Mouse (Mus musculus) embryonic fibroblast, embryonic 13.5 days (primary cell): ENCODE data around the gene Olfr870. TPM values are rescaled to one million over a fixed set of nuclear protein-coding genes. Genes with fewer than 3 reads are reported as not detected.
"Not testable (repeated sequence)": the region's sequence is repeated elsewhere in the genome, so short reads cannot be mapped to it uniquely, and the experiment has no call there.

Experiments used
- H3K27ac ChIP-seq: 2 replicates; pipeline ENCODE4 v1.5.1; 2012; ENCODE audit warnings: low read length, control low read depth, inconsistent platforms; ENCODE audit not compliant: insufficient read depth
- H3K4me1 ChIP-seq: 2 replicates; pipeline ENCODE4 v1.6.1; 2011; ENCODE audit warnings: low read length; ENCODE audit not compliant: control insufficient read depth, insufficient read depth
- H3K4me3 ChIP-seq: 2 replicates; pipeline ENCODE4 v1.5.1; 2011; ENCODE audit warnings: mild to moderate bottlenecking, control low read depth, low read length; ENCODE audit not compliant: insufficient read depth
- CTCF ChIP-seq: IDR thresholded peaks from 2 replicates; pipeline ENCODE4 v1.5.1; 2011; ENCODE audit warnings: mild to moderate bottlenecking, control low read depth, low read length, moderate library complexity, borderline replicate concordance; ENCODE audit not compliant: insufficient read depth
- POLR2A ChIP-seq: IDR thresholded peaks from 2 replicates; pipeline ENCODE4 v1.6.1; 2011; ENCODE audit warnings: low read depth, mild to moderate bottlenecking, control low read depth, low read length, moderate library complexity
- polyA plus RNA-seq: library from polyadenylated mRNA; stranded (reverse); fragments of >200 nt; gene quantifications from 2 replicates; pipeline ENCODE4 v1.2.4, GENCODE M21; 2011; ENCODE audit warnings: low read depth; ENCODE audit not compliant: missing spikeins, insufficient read length

The Olfr870 gene
- polyA plus RNA-seq, result not detected in 2 replicates

GRCm38 (mm10) chr9:20173957-20174356 lies at the start of gene Olfr870:
TSS of gene Olfr870 (minus strand) at chr9:20174057.
- no peak for TF ChIP-seq POLR2A
- no peak for TF ChIP-seq CTCF
- Histone ChIP-seq H3K27ac (no peak within 1 kb of the TSS), H3K4me3 (no peak within 1 kb of the TSS), H3K4me1 (no peaks in the 10 kb centered on the region)

- Histone ChIP-seq H3K27ac (no peak within 1 kb of the TSS), H3K4me3 (no peak within 1 kb of the TSS), H3K4me1 (no peaks in the 10 kb centered on the region)
- no peak for TF ChIP-seq CTCF
- no peak for TF ChIP-seq POLR2A
Measured at GRCm38 (mm10) chr9:20211907-20212306, 38.0 kb upstream of the Olfr870 start, which contains the start of gene Olfr871. TSS of gene Olfr871 (plus strand) at chr9:20212207.

GRCm38 (mm10) chr9:20211477-20211876 lies 37.6 kb upstream of the Olfr870 start:
- no peaks in the 10 kb centered on the region for H3K4me1 ChIP-seq
- H3K27ac ChIP-seq, result no peak overlapping the region
- H3K4me3 ChIP-seq, result no peak overlapping the region
- TF ChIP-seq CTCF (no peak), POLR2A (no peak)

- TF ChIP-seq CTCF, result no peak
- TF ChIP-seq POLR2A, result no peak
- Histone ChIP-seq H3K4me1 (no peaks in the 10 kb centered on the region), H3K27ac (no peak overlapping the region), H3K4me3 (no peak overlapping the region)
Measured at GRCm38 (mm10) chr9:20210812-20211211, 37.0 kb upstream of the Olfr870 start.

- not testable (repeated sequence) for H3K27ac ChIP-seq, H3K4me3 ChIP-seq, H3K4me1 ChIP-seq
Measured at GRCm38 (mm10) chr9:20203413-20203984, 29.6 kb upstream of the Olfr870 start.

- H3K4me1 ChIP-seq, result no peaks in the 10 kb centered on the region
- no peak for TF ChIP-seq POLR2A
- TF ChIP-seq CTCF, result no peak
Measured at GRCm38 (mm10) chr9:20202131-20202530, 28.3 kb upstream of the Olfr870 start.

GRCm38 (mm10) chr9:20179463-20179862 lies 5.6 kb upstream of the Olfr870 start:
- no peak overlapping the region for H3K27ac ChIP-seq
- TF ChIP-seq CTCF, result no peak
- no peak for TF ChIP-seq POLR2A
- H3K4me3 ChIP-seq, result no peak overlapping the region
- H3K4me1 ChIP-seq, result no peaks in the 10 kb centered on the region

More at GRCm38 (mm10) chr9:20202131-20202530, 28.3 kb upstream of the Olfr870 start:
- no peak overlapping the region for H3K27ac ChIP-seq
- H3K4me3 ChIP-seq, result no peak overlapping the region

GRCm38 (mm10) chr9:20149706-20150105 lies 24.2 kb downstream of the Olfr870 start:
- TF ChIP-seq POLR2A, result no peak
- TF ChIP-seq CTCF, result no peak
- Histone ChIP-seq H3K4me3 (no peak overlapping the region), H3K27ac (no peak overlapping the region), H3K4me1 (no peaks in the 10 kb centered on the region)

- H3K4me1 ChIP-seq, result no peaks in the 10 kb centered on the region
- no peak for TF ChIP-seq CTCF
- no peak for TF ChIP-seq POLR2A
- no peak within 1 kb of the TSS for H3K4me3 ChIP-seq
- no peak within 1 kb of the TSS for H3K27ac ChIP-seq
Measured at GRCm38 (mm10) chr9:20128709-20129108, 45.1 kb downstream of the Olfr870 start, which contains the start of gene Olfr869. TSS of gene Olfr869 (plus strand) at chr9:20129009.

Other genes with a start within 250 kb of the Olfr870 start
- gene Olfr866, start 146.0 kb downstream of the Olfr870 start, polyA plus RNA-seq, result not detected in 2 replicates
- not detected in 2 replicates for gene Olfr867, start 116.5 kb downstream of the Olfr870 start, polyA plus RNA-seq
- not detected in 2 replicates for gene Olfr868, start 75.4 kb downstream of the Olfr870 start, polyA plus RNA-seq
- not detected in 2 replicates for gene Olfr869, start 45.0 kb downstream of the Olfr870 start, polyA plus RNA-seq
- gene Olfr871, start 38.1 kb upstream of the Olfr870 start, polyA plus RNA-seq, result not detected in 2 replicates
- not detected in 2 replicates for gene Olfr872, start 63.1 kb upstream of the Olfr870 start, polyA plus RNA-seq
- not detected in 2 replicates for gene Olfr39, start 108.3 kb upstream of the Olfr870 start, polyA plus RNA-seq
- gene Olfr873, start 124.5 kb upstream of the Olfr870 start, polyA plus RNA-seq, result 0.18 TPM in 1 of 2 replicates, not detected in the other
- not detected in 2 replicates for gene Olfr18, start 162.0 kb upstream of the Olfr870 start, polyA plus RNA-seq
- gene Zfp560, start 211.1 kb upstream of the Olfr870 start, polyA plus RNA-seq, result 15.1 and 17.5 TPM in 2 replicates